Mouse (Mus musculus) testis, adult 2 months (tissue): ENCODE results near the gene Creb3l4. TPM values are rescaled to one million over a fixed set of nuclear protein-coding genes. Genes with fewer than 3 reads are reported as not detected.
"Not testable (repeated sequence)": the region's sequence is repeated elsewhere in the genome, so short reads cannot be mapped to it uniquely, and the experiment has no call there.

Experiments used
- H3K27ac ChIP-seq: fragments of 200-500 bp; 2 replicates; pipeline ENCODE4 v1.5.1; 2012; ENCODE audit warnings: low read depth, low read length; ENCODE audit not compliant: control insufficient read depth, insufficient read depth
- H3K27me3 ChIP-seq: fragments of 200-500 bp; 2 replicates; pipeline ENCODE4 v1.6.1; 2012; ENCODE audit warnings: mild to moderate bottlenecking, low read length, moderate library complexity; ENCODE audit not compliant: control insufficient read depth, insufficient read depth
- H3K36me3 ChIP-seq: fragments of 200-500 bp; 2 replicates; pipeline ENCODE4 v1.6.1; 2012; ENCODE audit warnings: mild to moderate bottlenecking, low read length; ENCODE audit not compliant: control insufficient read depth, insufficient read depth
- H3K4me1 ChIP-seq: fragments of 200-500 bp; 2 replicates; pipeline ENCODE4 v1.6.1; 2012; ENCODE audit warnings: low read length; ENCODE audit not compliant: control insufficient read depth, insufficient read depth
- H3K4me3 ChIP-seq: fragments of 200-500 bp; 2 replicates; pipeline ENCODE4 v1.5.1; 2012; ENCODE audit warnings: low read depth, mild to moderate bottlenecking, low read length, moderate library complexity, mixed read lengths; ENCODE audit not compliant: control insufficient read depth
- CTCF ChIP-seq: fragments of 200-500 bp; IDR thresholded peaks from 2 replicates; pipeline ENCODE4 v1.5.1; 2012; ENCODE audit warnings: low read depth, mild to moderate bottlenecking, inconsistent platforms, low read length, moderate library complexity; ENCODE audit not compliant: control insufficient read depth, insufficient read depth, insufficient replicate concordance
- POLR2A ChIP-seq: fragments of 200-500 bp; IDR thresholded peaks from 2 replicates; pipeline ENCODE4 v1.6.1; 2012; ENCODE audit warnings: low read depth, mild to moderate bottlenecking, inconsistent platforms, low read length, moderate library complexity; ENCODE audit not compliant: control insufficient read depth
- polyA plus RNA-seq: library from polyadenylated mRNA; depleted of rRNA; stranded (reverse); fragments of >200 nt; gene quantifications from 2 replicates; pipeline ENCODE4 v1.2.3, GENCODE M21; 2012

Gene Creb3l4
- polyA plus RNA-seq, 1 experiment, result 305 TPM

DNA sequence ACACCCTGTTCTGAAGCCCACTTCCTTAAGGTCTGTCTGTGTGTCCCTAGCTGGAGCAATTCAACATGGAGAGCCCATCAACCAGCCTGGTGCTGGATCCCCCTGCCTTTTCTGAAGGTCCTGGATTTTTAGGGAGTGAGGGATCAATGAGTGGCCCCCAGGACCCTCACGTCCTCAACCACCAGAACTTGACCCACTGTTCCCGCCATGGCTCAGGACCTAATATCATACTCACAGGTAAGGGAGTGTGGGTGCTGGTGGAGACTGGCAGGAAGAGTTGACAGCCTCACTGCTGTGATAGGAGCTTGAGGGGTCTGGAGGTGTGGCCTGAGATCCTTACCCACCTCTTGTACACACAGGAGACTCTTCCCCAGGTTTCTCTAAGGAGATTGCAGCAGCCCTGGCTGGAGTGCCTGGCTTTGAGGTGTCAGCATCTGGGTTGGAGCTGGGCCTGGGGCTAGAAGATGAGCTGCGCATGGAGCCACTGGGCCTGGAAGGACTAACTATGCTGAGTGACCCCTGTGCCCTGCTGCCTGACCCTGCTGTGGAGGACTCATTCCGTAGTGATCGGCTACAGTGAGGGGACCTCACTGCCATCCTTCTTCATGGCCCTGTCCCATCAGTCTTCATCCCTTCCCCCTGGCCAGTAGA is 19.9 kb upstream of the Creb3l4 start:
- peaks cover 3% of the 10 kb centered on the region for H3K36me3 ChIP-seq

DNA sequence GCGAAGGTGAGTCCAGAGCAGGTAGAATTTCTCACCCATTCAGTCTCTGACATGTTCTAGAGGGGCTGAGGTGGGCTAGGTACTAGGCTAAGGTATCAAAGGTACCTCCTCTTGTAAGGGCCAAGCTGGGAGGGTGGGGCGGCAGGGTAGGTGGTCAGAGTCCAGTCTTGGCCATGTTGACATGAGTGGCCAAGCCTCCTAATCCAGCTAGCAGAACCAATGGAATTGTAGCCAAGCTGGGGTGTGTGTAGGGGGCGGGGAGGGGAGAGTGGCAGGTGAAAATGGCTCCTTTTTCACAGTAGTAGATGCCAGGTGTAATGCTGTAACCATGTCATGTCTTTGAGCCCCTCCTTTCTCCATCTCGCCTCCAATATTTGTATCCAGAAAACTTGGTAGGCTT is 15.2 kb upstream of the Creb3l4 start:
- H3K27ac ChIP-seq, result no peak overlapping the region
- H3K4me1 ChIP-seq, result peaks cover 7% of the 10 kb centered on the region
- no peak overlapping the region for H3K4me3 ChIP-seq
- no peaks in the 10 kb centered on the region for H3K27me3 ChIP-seq
- H3K36me3 ChIP-seq, result peaks cover 3% of the 10 kb centered on the region
- TF ChIP-seq POLR2A (no peak), CTCF (no peak)

More for the DNA sequence above, 19.9 kb upstream of the Creb3l4 start:
- H3K4me1 ChIP-seq, result peaks cover 15% of the 10 kb centered on the region
- H3K27me3 ChIP-seq, result no peaks in the 10 kb centered on the region
- TF ChIP-seq CTCF (no peak), POLR2A (no peak)
- no peak overlapping the region for H3K27ac ChIP-seq
- H3K4me3 ChIP-seq, result no peak overlapping the region

DNA sequence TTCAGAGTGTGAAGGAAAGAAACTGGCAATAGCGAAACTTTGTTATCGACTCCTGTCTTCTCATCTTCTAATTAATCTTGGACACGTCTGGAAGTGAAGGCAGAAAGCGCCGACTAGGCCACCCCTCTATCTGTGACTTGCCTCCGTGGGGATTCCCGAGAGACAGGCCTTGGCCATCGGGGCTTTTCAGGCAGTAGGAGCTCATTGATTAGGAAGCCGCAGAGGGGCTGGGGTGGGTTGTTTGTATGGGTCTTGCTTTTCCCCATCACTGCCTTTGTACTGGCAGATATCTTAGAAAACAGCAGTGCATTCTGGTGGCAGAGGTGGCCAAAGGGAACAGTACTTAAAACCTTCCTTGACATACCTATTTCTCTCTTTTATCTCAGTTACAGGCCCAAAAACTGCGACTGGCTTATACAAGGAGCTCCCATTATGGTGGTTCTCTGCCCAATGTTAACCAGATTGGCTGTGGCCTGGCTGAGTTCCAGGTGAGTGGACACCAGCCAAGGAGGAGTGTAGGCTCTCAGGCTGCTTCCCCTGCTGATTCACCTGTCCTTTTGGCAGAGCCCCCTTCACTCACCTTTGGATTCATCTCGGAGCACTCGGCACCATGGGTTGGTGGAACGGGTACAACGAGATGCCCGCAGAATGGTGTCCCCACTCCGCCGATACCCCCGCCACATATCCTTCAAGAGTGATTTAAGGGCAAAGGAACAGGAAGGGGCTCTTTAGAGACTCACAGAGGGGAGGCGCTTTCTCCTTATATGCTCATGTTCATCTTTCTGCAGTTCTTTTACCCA is 13.6 kb upstream of the Creb3l4 start:
- peaks cover 3% of the 10 kb centered on the region for H3K36me3 ChIP-seq
- no peak overlapping the region for H3K27ac ChIP-seq
- no peaks in the 10 kb centered on the region for H3K27me3 ChIP-seq
- TF ChIP-seq CTCF (no peak), POLR2A (no peak)
- peaks cover 7% of the 10 kb centered on the region for H3K4me1 ChIP-seq
- H3K4me3 ChIP-seq, result no peak overlapping the region

DNA sequence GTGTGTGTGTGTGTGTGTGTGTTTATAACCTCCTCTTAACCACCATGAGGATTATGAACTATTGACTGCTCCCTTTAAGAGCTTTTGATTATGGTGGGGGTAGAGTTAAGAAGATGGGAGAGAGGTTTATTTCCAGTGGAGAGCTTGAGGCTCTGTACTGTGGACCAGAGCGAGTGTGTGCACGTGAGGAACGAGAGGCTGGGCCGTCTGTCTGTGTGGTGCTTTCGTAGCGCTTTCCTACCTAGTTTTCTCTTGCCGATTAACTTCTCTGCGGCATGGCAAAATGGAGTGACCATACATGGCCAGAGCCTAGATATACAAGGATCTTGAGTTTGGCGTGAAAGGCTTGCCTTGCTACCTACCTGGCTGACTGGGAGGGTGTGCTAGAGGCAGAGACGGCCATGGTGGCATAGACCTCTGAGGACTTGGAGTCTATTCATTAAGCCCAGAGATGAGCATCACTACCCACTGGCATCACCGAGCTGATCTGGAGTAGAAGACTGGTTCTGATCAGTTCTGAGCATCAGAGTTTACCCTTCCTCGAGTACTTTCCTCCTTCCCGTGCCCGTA is 12.6 kb upstream of the Creb3l4 start:
- Histone ChIP-seq H3K27me3 (no peaks in the 10 kb centered on the region), H3K36me3 (peaks cover 3% of the 10 kb centered on the region), H3K27ac (no peak overlapping the region), H3K4me1 (peaks cover 7% of the 10 kb centered on the region), H3K4me3 (peak overlapping the region; percentile 15; the same call in 1 of the 2 replicates)
- TF ChIP-seq POLR2A, result no peak
- TF ChIP-seq CTCF, result no peak

DNA sequence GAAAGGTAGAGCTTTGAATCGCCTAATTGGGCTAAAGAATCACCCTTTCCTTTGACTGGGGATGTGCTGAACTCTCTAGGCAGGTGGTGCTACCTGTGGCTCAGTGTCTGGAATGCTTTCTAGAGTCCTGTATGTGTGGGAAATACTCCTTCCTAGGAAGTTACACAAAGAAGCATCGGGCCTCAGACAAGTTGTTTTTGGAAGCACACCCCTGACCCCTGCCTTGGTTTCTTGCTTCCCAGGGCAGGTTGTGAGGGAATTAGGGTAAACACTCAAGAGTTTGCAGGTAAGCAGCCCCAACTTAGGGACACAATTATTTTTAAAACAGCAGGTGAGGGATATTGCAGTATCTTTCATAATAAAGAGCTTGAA is 11.9 kb upstream of the Creb3l4 start:
- Histone ChIP-seq H3K27ac (no peak overlapping the region), H3K36me3 (peaks cover 3% of the 10 kb centered on the region)

GRCm38 (mm10) chr3:90254419-90255193 is 11.3 kb upstream of the Creb3l4 start:
- Histone ChIP-seq H3K36me3 (peaks cover 3% of the 10 kb centered on the region), H3K4me3 (peak overlapping the region; percentile 100), H3K27ac (peak overlapping the region; percentile 96), H3K4me1 (peaks cover 7% of the 10 kb centered on the region), H3K27me3 (no peaks in the 10 kb centered on the region)
- no peak for TF ChIP-seq CTCF
- no peak for TF ChIP-seq POLR2A

More for the DNA sequence above, 11.9 kb upstream of the Creb3l4 start:
- H3K4me1 ChIP-seq, result peaks cover 7% of the 10 kb centered on the region
- no peaks in the 10 kb centered on the region for H3K27me3 ChIP-seq
- H3K4me3 ChIP-seq, result peak overlapping the region; percentile 100
- no peak for TF ChIP-seq POLR2A
- TF ChIP-seq CTCF, result no peak

- H3K36me3 ChIP-seq, result peaks cover 2% of the 10 kb centered on the region
- H3K4me1 ChIP-seq, result peaks cover 8% of the 10 kb centered on the region
- H3K4me3 ChIP-seq, result peak within 1 kb of the TSS; percentile 100
- H3K27me3 ChIP-seq, result no peaks in the 10 kb centered on the region
- H3K27ac ChIP-seq, result peak within 1 kb of the TSS; percentile 96
- peak; percentile 75 for TF ChIP-seq POLR2A
- no peak for TF ChIP-seq CTCF
These were observed 10.5 kb upstream of the Creb3l4 start, which contains the start of gene Crtc2 for GRCm38 (mm10) chr3:90253653-90254418. TSS of gene Crtc2 (plus strand) at chr3:90254163.

DNA sequence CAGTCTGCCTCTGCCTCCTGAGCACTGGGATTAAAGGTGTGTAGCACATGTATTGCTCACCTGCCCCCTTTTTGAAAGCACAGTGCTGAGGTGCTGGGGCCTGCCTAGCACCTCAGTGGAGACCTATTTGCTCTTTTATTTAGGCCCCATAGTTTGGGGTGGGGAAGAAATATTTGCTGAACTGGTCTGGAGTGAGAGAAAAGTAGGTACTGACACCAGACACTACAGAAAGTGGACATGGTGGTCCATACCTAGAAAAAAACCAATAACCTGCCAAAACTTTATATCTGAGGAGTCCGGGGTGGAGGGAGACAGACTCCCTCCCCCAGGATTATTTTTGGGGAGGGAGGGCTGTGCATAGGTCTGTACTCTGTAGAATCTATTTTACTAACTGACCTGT is 9.9 kb upstream of the Creb3l4 start:
- peaks cover 13% of the 10 kb centered on the region for H3K4me1 ChIP-seq
- not testable (repeated sequence) for H3K36me3 ChIP-seq, H3K27ac ChIP-seq, H3K27me3 ChIP-seq, H3K4me3 ChIP-seq

GRCm38 (mm10) chr3:90252659-90253058 is 9.3 kb upstream of the Creb3l4 start:
- H3K27ac ChIP-seq, H3K27me3 ChIP-seq, H3K4me3 ChIP-seq, H3K36me3 ChIP-seq: not testable (repeated sequence)
- H3K4me1 ChIP-seq, result peaks cover 15% of the 10 kb centered on the region

GRCm38 (mm10) chr3:90251731-90252226 is 8.5 kb upstream of the Creb3l4 start:
- H3K4me3 ChIP-seq, H3K27ac ChIP-seq, H3K27me3 ChIP-seq, H3K36me3 ChIP-seq: not testable (repeated sequence)
- H3K4me1 ChIP-seq, result peaks cover 15% of the 10 kb centered on the region
